Mouse (Mus musculus): ENCODE data around the gene Ppp1r1c.

DNA sequence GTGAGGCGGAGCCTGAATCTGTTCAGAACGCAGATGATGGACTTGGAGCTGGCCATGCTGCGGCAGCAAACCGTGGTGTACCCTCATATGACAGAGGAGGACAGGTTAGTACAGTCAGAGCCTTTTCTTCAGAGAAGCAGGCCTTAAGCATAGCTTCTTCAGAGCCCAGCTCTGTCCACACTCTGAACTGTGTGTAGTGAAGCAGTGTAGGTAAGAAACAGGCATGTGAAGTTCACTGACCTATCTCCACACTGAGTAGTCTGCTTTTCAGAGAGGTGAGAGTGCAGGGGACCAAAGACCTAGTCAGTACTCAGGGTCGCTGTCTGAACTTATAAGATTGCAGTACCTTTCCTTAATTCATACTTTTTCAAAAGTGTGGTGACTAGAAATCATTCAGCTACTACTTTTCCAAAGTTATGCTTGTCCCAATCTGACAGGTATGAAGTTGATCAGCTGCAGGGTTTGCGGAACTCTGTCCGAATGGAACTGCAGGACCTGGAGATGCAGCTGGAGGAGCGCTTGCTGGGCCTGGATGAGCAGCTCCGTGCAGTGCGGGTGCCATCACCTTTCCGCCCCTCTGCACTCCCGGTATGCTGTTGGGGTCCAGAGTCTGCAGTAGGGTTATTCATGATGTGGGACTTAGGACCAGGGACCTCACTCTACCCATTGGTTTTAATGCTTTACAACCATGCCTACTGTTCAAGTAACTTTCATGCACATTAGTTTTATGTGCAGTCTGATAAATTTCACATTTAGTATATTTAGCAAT is 47.0 kb upstream of the Ppp1r1c start:
- TF ChIP-seq CTCF (IDR thresholded peaks at IDR 0.05; ENCODE audit: low read depth) (no peak), EP300 (IDR thresholded peaks at IDR 0.05; ENCODE audit: low read depth) (no peak)
